Comparison of ENCODE assay signal across 22 mouse cellular contexts in the genomic region with DNA sequence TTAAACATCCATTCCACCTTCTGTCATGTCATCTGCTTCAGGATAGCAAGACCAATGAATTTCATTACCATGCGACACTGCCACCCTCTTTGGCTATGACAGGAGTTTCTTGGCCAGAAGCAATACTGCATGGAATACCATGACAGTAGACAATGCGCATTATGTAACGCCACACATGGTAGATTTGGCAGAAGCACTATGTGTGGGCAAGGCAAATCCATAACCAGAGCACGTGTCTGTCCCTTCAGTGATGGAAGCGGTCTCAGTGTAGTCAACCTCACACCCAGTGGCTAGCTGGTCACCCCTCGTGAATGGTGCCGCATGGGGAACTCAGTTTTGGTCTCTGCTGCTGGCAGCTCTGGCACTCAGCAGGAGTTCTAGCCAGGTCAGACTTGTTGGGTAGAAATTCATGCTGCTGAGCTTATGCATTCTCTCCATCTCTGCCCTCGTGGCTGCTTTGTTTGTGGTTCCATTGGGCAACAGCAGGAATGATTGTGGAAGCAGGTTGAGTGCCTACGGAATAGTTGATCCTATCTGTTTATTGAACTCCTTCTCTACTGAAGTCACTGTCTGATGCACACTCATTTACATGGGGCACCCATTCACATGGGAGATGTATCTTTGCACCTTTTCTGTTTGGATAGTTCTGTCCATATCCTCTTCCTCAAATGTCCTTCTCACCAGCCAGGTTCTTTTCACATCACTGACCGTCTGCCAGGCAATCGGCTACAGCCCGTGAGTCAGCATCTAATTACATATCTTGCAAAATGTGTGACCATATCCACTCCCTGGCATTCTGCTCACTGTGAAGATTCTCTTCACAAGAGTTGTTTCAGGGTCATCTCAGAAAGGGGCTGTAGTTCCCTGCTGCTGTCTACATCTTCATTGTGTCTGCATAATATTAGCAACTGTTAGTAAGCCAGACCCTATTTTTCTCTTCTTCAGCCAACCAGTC.
"Had no signal": no experiment of that assay in that cellular context is flagged by ENCODE, and none has a peak within 500 bp of the region (broad histone marks: within the 10 kb centered on the region; RNA-seq: fewer than 3 reads in every experiment).

No protein-coding gene starts in this region.

- H3K4me1 ChIP-seq: lung, embryonic 15.5 days; megakaryocyte, embryonic 14.5 days; neural tube, embryonic 12.5 days; neural tube, embryonic 15.5 days; stomach, embryonic 15.5 days had no signal

- H3K4me3 ChIP-seq: limb, embryonic 12.5 days; limb, embryonic 15.5 days; lung, embryonic 15.5 days; megakaryocyte, embryonic 14.5 days; midbrain, embryonic 10.5 days; neural tube, embryonic 12.5 days; neural tube, embryonic 15.5 days; stomach, embryonic 15.5 days had no signal

- H3K9ac ChIP-seq: limb, embryonic 12.5 days; limb, embryonic 15.5 days; liver, embryonic 14.5 days; lung, embryonic 15.5 days; neural tube, embryonic 12.5 days; neural tube, embryonic 15.5 days; stomach, embryonic 15.5 days had no signal

- H3K9me3 ChIP-seq: limb, embryonic 12.5 days; limb, embryonic 15.5 days; lung, embryonic 15.5 days; megakaryocyte, embryonic 14.5 days; midbrain, embryonic 10.5 days; neural tube, embryonic 12.5 days; neural tube, embryonic 15.5 days; stomach, embryonic 15.5 days had no signal

- H3K27ac ChIP-seq: kidney, postnatal 0 days; limb, embryonic 12.5 days; limb, embryonic 15.5 days; liver, embryonic 14.5 days; lung, embryonic 15.5 days; midbrain, embryonic 10.5 days; neural tube, embryonic 12.5 days; neural tube, embryonic 15.5 days; stomach, embryonic 15.5 days had no signal

- DNase-seq: kidney, adult 18-20 months; kidney, postnatal 25 days; left cerebral cortex, postnatal 4 days; lung, adult 18-20 months; lung, postnatal 10 days; lung, postnatal 36 days; midbrain, embryonic 14.5 days; retina, postnatal 1 day; right cerebral cortex, postnatal 25 days; spleen, adult 18-20 months; thymus, adult 18-20 months; thymus, postnatal 36 days had no signal

- H3K27me3 ChIP-seq: limb, embryonic 12.5 days; limb, embryonic 15.5 days; lung, embryonic 15.5 days; neural tube, embryonic 12.5 days; neural tube, embryonic 15.5 days; stomach, embryonic 15.5 days had no signal

- H3K36me3 ChIP-seq: neural tube, embryonic 15.5 days; stomach, embryonic 15.5 days had no signal
